Mouse (Mus musculus): Measurements from ENCODE around the gene Krt2. TPM values are rescaled to one million over a fixed set of nuclear protein-coding genes. Genes with fewer than 3 reads are reported as not detected.

The Krt2 gene
- total RNA-seq, 2 experiments from 2014 or later = 5.2 to 5.4 TPM

DNA sequence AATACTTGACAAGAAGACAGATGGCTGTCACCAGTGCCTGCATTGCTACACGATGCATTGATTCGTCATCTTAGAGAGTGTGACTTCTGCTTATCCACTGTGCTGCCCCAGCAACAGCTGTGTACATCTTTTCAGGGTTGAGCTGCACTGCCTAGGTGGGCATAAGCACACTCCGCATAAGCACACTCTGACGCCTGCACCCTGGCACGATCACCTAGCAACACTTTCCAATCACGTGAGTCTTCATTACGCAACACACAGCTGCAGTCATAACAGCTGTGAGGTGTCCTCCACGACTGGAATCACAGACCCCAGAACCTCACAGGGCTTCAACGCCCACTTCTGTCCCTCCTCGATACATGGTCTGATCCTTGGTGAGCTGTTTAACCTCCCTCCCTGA is 44.5 kb downstream of the Krt2 start:
- DNase-seq (ENCODE audit: extremely low spot score in 1 of 2, low spot score in 1 of 2) = no peak

DNA sequence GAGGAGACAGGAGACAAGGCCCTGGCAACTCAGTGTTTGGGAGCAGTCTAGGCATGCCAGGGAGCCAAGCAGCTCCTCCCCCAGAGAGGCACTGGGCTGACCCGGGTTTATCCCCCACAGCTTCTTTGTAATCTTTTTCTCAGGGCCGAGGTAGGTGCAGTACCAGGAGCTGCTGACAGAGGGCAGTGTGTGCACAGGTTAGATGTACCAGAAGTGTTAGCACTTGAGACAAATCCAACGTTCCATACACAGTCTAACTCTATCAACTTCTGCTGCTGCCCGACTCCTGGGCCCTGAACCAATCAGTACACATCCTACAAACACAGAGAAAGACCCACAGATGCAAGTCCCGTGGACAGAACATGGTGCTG is 45.3 kb downstream of the Krt2 start:
- DNase-seq (ENCODE audit: extremely low spot score in 1 of 2, low spot score in 1 of 2) = peak; percentile 90 to 99

DNA sequence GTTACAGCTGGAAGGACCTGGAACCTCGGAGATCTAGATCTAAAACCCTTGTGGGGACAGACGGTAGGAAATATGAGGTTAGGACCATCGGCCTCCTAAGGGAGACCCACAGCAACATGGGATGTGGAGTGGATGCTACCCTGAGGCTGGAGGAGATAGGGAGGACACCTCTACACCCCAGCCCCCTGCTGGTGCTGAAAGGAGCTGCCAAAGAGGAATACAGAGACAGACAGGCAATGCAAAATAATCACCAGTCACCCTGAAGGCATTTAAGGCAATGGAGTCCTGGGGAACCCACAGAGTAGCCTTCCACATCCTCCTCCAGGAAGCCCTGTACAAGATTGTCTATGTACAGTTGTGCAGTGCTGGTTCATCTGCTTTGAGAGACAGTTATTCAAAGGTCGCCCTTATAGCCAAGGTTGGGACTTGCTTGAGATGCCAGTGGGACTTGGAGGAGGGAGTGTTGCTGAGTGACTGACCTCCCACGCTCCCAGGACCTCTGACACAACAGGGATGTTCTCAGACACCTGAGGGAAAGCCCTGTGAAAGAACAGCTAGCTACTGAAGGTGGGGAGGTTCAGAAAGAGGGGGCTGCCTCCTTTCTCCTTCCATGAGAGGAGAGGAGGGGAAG is 45.8 kb downstream of the Krt2 start:
- peak in 1 of 2 experiments; percentile 17 for DNase-seq (ENCODE audit: extremely low spot score in 1 of 2, low spot score in 1 of 2)

DNA sequence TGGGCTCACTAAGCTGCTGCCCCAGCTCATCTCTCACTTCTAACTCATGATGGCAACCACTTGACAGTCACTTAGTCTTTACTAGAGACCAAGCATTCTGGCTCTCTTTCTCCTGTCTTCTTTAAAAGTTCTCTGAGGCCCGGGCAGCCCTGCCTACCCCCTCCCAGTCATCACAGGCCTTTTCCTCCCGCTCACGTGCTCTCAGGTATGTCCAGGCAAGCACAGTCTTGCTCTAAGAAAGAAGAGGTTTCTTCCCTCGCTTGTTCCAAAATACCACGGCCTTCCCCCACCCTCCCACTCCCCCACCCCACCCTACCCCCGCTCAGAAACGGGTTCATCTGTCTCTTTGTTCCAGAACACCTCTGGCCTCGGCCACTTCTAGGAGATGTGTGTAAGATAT is 47.7 kb downstream of the Krt2 start:
- DNase-seq (ENCODE audit: extremely low spot score in 1 of 2, low spot score in 1 of 2) = no peak

Other genes starting within 250 kb of the Krt2 start
- not detected for gene Krt75, start 244.3 kb downstream of the Krt2 start, total RNA-seq (2021)
- gene Gm5414, start 190.0 kb downstream of the Krt2 start, total RNA-seq (2021) = not detected
- gene Gm5478, start 170.8 kb downstream of the Krt2 start, total RNA-seq (2021) = not detected
- gene Krt6b, start 137.9 kb downstream of the Krt2 start, total RNA-seq (2021) = not detected
- not detected for gene Krt6a, start 123.9 kb downstream of the Krt2 start, total RNA-seq (2021)
- gene Krt5, start 105.3 kb downstream of the Krt2 start, total RNA-seq (2021) = under 1 TPM; 0.33 to 0.52 TPM
- not detected for gene Krt71, start 75.1 kb downstream of the Krt2 start, total RNA-seq (2021)
- not detected for gene Krt72, start 31.7 kb downstream of the Krt2 start, total RNA-seq (2021)
- 1 to 10 TPM; 7.3 to 9.0 TPM for gene Krt73, start 15.8 kb downstream of the Krt2 start, total RNA-seq (2021)
- gene Krt1, start 32.6 kb upstream of the Krt2 start, total RNA-seq (2021) = 1 to 10 TPM; 3.5 to 4.1 TPM
- 10 to 100 TPM in 1 of 2 experiments, 1 to 10 TPM in 1; 9.4 to 11.3 TPM for gene Krt77, start 51.5 kb upstream of the Krt2 start, total RNA-seq (2021)
- not detected for gene Krt76, start 74.8 kb upstream of the Krt2 start, total RNA-seq (2021)
- gene Krt4, start 106.6 kb upstream of the Krt2 start, total RNA-seq (2021) = not detected
- gene Krt79, start 122.2 kb upstream of the Krt2 start, total RNA-seq (2021) = under 1 TPM; 0.28 to 0.32 TPM
- not detected for gene Krt78, start 136.1 kb upstream of the Krt2 start, total RNA-seq (2021)
- gene Krt8, start 186.3 kb upstream of the Krt2 start, total RNA-seq (2021) = under 1 TPM in 1 of 2 experiments, not detected in 1; 0.19 TPM
- gene Krt18, start 210.0 kb upstream of the Krt2 start, total RNA-seq (2021) = under 1 TPM; 0.17 to 0.26 TPM

Measured in layer of hippocampus, postnatal 25 days (tissue).